Mouse (Mus musculus) spleen, adult 2 months (tissue): Measurements from ENCODE around the gene Krt33a.

Experiments
- CTCF ChIP-seq: fragments of 200-500 bp; IDR thresholded peaks from 2 replicates; pipeline ENCODE4 v1.5.1; 2011; ENCODE audit warnings: mild to moderate bottlenecking, inconsistent platforms; ENCODE audit not compliant: insufficient read depth, insufficient read length, insufficient replicate concordance; ENCODE audit errors: extremely low read depth
- POLR2A ChIP-seq: fragments of 200-500 bp; IDR thresholded peaks from 2 replicates; pipeline ENCODE4 v1.6.1; 2011; ENCODE audit warnings: low read depth, low read length, inconsistent platforms

DNA sequence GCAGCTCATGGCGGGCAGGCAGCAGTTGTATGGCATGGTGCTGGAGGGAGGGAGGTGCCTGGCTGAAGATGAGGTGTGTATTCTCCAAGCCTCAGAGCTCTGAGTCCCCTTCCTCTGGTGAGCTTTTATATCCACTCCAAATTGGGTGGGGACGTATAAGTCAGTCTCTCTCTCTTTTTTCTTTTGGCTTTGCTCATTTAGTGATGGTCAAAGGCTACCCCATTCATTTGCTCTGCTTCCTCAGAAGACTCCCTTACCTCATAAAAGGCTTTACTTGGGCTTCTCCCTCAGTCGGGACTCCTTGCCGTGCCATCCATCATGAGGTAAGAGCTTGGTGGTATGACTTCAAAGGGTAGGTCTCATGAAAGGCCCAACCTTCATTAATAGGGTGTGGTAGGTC lies at the start of gene Krt33a:
- no peak for TF ChIP-seq POLR2A
- no peak for TF ChIP-seq CTCF
